Mouse (Mus musculus) heart, postnatal 0 days (tissue): ENCODE data around the gene Eid2.

Experiments used
- CTCF ChIP-seq: IDR thresholded peaks from 2 replicates; pipeline ENCODE4 v1.5.1; 2016; ENCODE audit warnings: antibody characterized with exemption, control low read depth, low read depth
- EP300 ChIP-seq: IDR thresholded peaks from 2 replicates; pipeline ENCODE4 v1.6.1; 2016; ENCODE audit warnings: antibody characterized with exemption, low read depth

DNA sequence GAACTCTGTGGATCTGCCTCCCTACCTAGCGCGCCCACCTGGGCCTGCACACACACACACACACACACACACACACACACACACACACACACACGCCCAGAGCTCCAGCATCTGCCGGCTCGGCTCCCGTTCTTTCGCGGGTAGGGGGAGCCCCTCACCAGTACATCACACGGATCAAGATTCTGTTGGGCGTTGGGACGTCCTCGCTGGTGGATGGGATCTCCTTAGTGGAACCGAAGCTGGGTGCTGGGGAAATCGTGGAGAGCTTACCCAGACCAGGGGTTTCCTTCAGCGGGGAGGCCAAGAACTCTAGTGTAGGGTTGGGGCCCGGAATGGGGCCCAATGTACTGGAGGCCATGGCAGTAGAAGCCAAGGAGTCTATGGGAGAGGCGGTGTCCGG is 22.5 kb downstream of the Eid2 start:
- TF ChIP-seq CTCF (no peak), EP300 (no peak)
